Mouse (Mus musculus): ENCODE measurements around the gene Rnf44.

- TF ChIP-seq CTCF (IDR thresholded peaks at IDR 0.05; ENCODE audit: low read depth) (no peak), EP300 (optimal IDR thresholded peaks at IDR 0.05) (no peak)
Measured at GRCm38 (mm10) chr13:54692711-54693557, 773 bp downstream of the Rnf44 start.
